Mouse (Mus musculus) heart, embryonic 14.5 days (tissue): ENCODE data around the gene Mrgbp. TPM values are rescaled to one million over a fixed set of nuclear protein-coding genes. Genes with fewer than 3 reads are reported as not detected.

Experiments used
- polyA plus RNA-seq: library from polyadenylated mRNA; unstranded; fragments of >200 nt; fragmentation: Nextera tagmentation; extraction: Ambion mirVana; gene quantifications from 2 replicates; pipeline ENCODE4 v1.2.1, GENCODE M21; 2014

Gene Mrgbp
- polyA plus RNA-seq, 1 experiment from 2014 or later = 24.4 TPM

Other genes with a start within 250 kb of the Mrgbp start
- gene Gata5, start 246.6 kb upstream of the Mrgbp start, polyA plus RNA-seq = 7.3 and 9.7 TPM in 2 replicates
- gene Slco4a1, start 125.1 kb upstream of the Mrgbp start, polyA plus RNA-seq = 0.26 TPM in 2 replicates
- gene Ntsr1, start 81.3 kb upstream of the Mrgbp start, polyA plus RNA-seq = 1.6 and 2.6 TPM in 2 replicates
- 54.6 and 55.0 TPM in 2 replicates for gene Ogfr, start 7.9 kb downstream of the Mrgbp start, polyA plus RNA-seq
- 10.6 and 12.2 TPM in 2 replicates for gene Col9a3, start 16.5 kb downstream of the Mrgbp start, polyA plus RNA-seq
- gene Tcfl5, start 61.4 kb downstream of the Mrgbp start, polyA plus RNA-seq = not detected in 2 replicates
- gene Dido1, start 128.7 kb downstream of the Mrgbp start, polyA plus RNA-seq = 16.4 and 18.9 TPM in 2 replicates
- gene Gid8, start 128.8 kb downstream of the Mrgbp start, polyA plus RNA-seq = 49.0 and 50.5 TPM in 2 replicates
- gene Slc17a9, start 144.0 kb downstream of the Mrgbp start, polyA plus RNA-seq = 0.43 and 0.55 TPM in 2 replicates
- gene Bhlhe23, start 195.6 kb downstream of the Mrgbp start, polyA plus RNA-seq = not detected in 2 replicates